Mouse (Mus musculus) midbrain, postnatal 0 days (tissue): Measurements from ENCODE around the gene Fat4. TPM values are rescaled to one million over a fixed set of nuclear protein-coding genes. Genes with fewer than 3 reads are reported as not detected.

ENCODE experiments used
- ATAC-seq: fragments of 200-750 bp; cut with Nextera tagmentation; 2 replicates; pipeline ENCODE4 v1.8.0; 2017; ENCODE audit warnings: moderate number of reproducible peaks, mild to moderate bottlenecking, moderate TSS enrichment, moderate library complexity; ENCODE audit not compliant: low FRiP score
- DNase-seq: peaks from one replicate; pipeline ENCODE4 v3.0.0-alpha.2; 2015; ENCODE audit warnings: low spot score
- H3K27ac ChIP-seq: fragments of 300-500 bp; sonication (generic); 2 replicates; pipeline ENCODE4 v1.5.1; 2014; ENCODE audit warnings: low read depth, mild to moderate bottlenecking, low read length, mixed read lengths
- H3K27me3 ChIP-seq: fragments of 300-500 bp; sonication (generic); 2 replicates; pipeline ENCODE4 v1.6.1; 2014; ENCODE audit warnings: low read length, control low read depth, mixed read lengths; ENCODE audit not compliant: insufficient read depth
- H3K36me3 ChIP-seq: fragments of 300-500 bp; sonication (generic); 2 replicates; pipeline ENCODE4 v1.6.1; 2014; ENCODE audit warnings: low read length, control low read depth, mixed read lengths; ENCODE audit not compliant: insufficient read depth
- H3K4me1 ChIP-seq: fragments of 300-500 bp; sonication (generic); 2 replicates; pipeline ENCODE4 v1.6.1; 2014; ENCODE audit warnings: mild to moderate bottlenecking, control low read depth, antibody characterized with exemption, low read length, mixed read lengths; ENCODE audit not compliant: insufficient read depth
- H3K4me2 ChIP-seq: fragments of 300-500 bp; sonication (generic); 2 replicates; pipeline ENCODE4 v1.6.1; 2014; ENCODE audit warnings: low read depth, mild to moderate bottlenecking, low read length, mixed read lengths; ENCODE audit not compliant: poor library complexity, severe bottlenecking
- H3K4me3 ChIP-seq: fragments of 300-500 bp; sonication (generic); 2 replicates; pipeline ENCODE4 v1.5.1; 2014; ENCODE audit warnings: low read depth, mild to moderate bottlenecking, low read length, moderate library complexity
- H3K9ac ChIP-seq: fragments of 300-500 bp; sonication (generic); replicated peaks from 2 replicates; pipeline ENCODE4 v1.6.1; 2014; ENCODE audit warnings: mild to moderate bottlenecking, low read length, moderate library complexity, mixed read lengths; ENCODE audit not compliant: poor library complexity, severe bottlenecking
- H3K9me3 ChIP-seq: fragments of 300-500 bp; sonication (generic); 2 replicates; pipeline ENCODE4 v1.6.1; 2016; ENCODE audit warnings: low read length, control low read depth
- CTCF ChIP-seq: IDR thresholded peaks from 2 replicates; pipeline ENCODE4 v1.5.1; 2016; ENCODE audit warnings: antibody characterized with exemption, mild to moderate bottlenecking
- WGBS: fragments of 180-500 bp; shearing (Covaris S2); extraction: QIAGEN DNeasy Blood & Tissue Kit; methylation state at CpG from one replicate; pipeline ENCODE4 v1.1.7; 2014; 5-methylcytosine and 5-hydroxymethylcytosine counted together
- polyA plus RNA-seq: library from polyadenylated mRNA; unstranded; fragments of >200 nt; fragmentation: Nextera tagmentation; extraction: Ambion mirVana; gene quantifications from 2 replicates; pipeline ENCODE4 v1.2.1, GENCODE M21; 2015
- total RNA-seq: library from RNA; depleted of rRNA; stranded (reverse); fragments of >200 nt; gene quantifications from 2 replicates; pipeline ENCODE4 v1.2.3, GENCODE M21; 2014

Fat4 gene
- total and polyA plus RNA-seq, 2 experiments from 2014 or later: 5.0 to 79.1 TPM

DNA sequence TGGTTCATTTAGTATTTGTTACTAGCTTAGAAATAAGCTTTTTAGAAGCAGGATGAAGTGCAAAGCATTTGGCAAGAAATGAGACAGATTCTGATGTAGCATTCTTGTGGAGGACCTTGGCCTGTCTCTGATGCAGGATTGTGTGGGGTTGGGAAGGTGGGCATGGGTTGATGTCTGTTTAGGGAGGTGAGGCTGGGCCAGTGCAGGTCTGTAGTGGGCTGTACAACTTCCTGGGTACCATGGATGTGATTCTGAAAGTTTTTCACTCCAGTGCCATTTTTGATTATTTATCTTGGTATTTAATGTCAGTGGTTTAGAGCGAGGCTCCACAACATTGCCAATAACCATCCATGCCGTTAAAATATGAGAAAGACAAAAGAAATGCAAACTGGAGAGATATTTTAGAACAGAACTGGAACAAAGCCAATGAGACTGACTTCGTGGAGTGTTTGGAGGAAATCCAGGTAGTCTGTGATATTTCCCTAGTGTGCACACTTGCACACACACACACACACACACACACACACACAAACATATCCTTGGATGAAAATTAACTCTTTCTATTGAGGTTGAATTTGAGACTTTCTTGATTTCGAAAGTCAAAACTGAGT is 41.4 kb downstream of the Fat4 start:
- Histone ChIP-seq H3K9me3 (no peaks in the 10 kb centered on the region), H3K4me3 (no peak overlapping the region), H3K27me3 (no peaks in the 10 kb centered on the region), H3K4me1 (no peaks in the 10 kb centered on the region), H3K36me3 (no peaks in the 10 kb centered on the region), H3K27ac (no peak overlapping the region), H3K9ac (no peak overlapping the region), H3K4me2 (no peak overlapping the region)
- DNase-seq (no peak), ATAC-seq (no peak)
- no peak for TF ChIP-seq CTCF
- WGBS: 67% methylated on average over 4 of the region's 4 CpGs

DNA sequence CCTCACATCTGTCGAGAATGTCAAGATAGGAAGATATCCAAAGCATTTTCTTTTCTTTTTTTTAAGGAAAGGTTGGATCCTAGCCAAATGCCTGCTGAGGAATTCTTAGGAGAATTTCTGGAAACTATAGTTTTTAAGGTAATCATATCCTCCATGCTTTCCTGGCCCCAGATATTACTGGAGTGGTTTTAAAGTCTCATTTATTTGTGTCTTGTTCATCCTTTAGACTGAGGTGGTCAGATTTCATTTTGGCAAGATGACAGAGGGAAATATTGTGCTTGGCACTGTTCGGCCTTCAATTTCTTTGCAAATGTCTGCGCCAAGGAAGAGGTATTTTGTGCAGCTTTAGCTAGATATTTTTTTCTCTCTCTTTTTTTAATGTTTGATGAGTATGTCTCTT is 42.0 kb downstream of the Fat4 start:
- H3K27ac ChIP-seq: no peak overlapping the region
- no peak for TF ChIP-seq CTCF
- H3K9me3 ChIP-seq: no peaks in the 10 kb centered on the region
- H3K36me3 ChIP-seq: no peaks in the 10 kb centered on the region
- H3K27me3 ChIP-seq: no peaks in the 10 kb centered on the region
- no peak overlapping the region for H3K9ac ChIP-seq
- 71% methylated on average over 3 of the region's 3 CpGs for WGBS
- ATAC-seq (no peak), DNase-seq (no peak)
- no peak overlapping the region for H3K4me2 ChIP-seq
- H3K4me3 ChIP-seq: no peak overlapping the region
- no peaks in the 10 kb centered on the region for H3K4me1 ChIP-seq

DNA sequence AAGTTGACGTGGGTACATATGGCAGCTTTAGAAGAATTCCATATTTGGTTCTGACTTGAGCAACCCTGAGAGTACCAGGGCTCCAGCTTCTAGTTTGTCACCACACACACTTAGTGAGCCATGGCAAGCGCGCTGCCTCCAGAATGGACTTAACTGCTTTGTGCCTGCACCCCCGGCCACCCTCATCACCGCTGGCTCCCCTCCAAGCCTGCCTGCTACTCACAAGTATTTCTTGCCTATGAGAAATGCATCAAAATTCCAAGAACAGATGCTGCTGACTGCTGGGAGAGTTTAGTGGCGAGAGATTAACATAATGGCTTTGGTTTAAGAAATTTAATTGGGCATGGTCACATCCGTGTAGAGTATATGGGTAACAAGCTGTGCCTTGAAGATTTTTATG is 48.0 kb downstream of the Fat4 start:
- Histone ChIP-seq H3K9ac (no peak overlapping the region), H3K9me3 (no peaks in the 10 kb centered on the region), H3K36me3 (no peaks in the 10 kb centered on the region), H3K4me2 (no peak overlapping the region), H3K27ac (no peak overlapping the region), H3K4me3 (no peak overlapping the region), H3K27me3 (no peaks in the 10 kb centered on the region), H3K4me1 (0 out of 2 replicates have a peak, but pooled peaks cover 2% of the 10 kb centered on the region)
- TF ChIP-seq CTCF: no peak
- no peak for ATAC-seq
- WGBS: 32% methylated on average over 7 of the region's 7 CpGs
- peak; percentile 58 for DNase-seq

DNA sequence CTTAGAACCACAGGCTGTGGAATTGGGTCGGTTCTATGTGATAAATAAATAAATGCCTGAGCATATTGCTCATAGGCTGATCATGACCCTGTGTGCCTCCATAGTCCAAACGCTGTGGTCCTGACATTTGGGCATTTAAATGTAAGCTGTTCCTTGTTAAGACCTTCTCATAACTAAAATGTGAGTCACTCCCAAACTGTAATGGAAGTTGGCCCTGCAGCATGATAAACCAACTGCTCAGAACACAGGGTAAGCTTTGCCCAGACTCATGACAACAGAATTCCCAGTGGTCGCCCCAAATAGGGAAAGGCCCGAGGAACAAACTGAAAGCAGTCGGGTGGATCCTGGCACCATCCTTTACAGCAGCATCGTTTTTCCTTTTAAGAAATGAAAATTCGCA is 49.7 kb downstream of the Fat4 start:
- no peak overlapping the region for H3K4me3 ChIP-seq
- no peaks in the 10 kb centered on the region for H3K27me3 ChIP-seq
- TF ChIP-seq CTCF: no peak
- WGBS: 89% methylated on average over 7 of the region's 7 CpGs
- 0 out of 2 replicates have a peak, but pooled peaks cover 2% of the 10 kb centered on the region for H3K4me1 ChIP-seq
- no peak overlapping the region for H3K4me2 ChIP-seq
- H3K27ac ChIP-seq: no peak overlapping the region
- ATAC-seq (no peak), DNase-seq (no peak)
- no peaks in the 10 kb centered on the region for H3K9me3 ChIP-seq
- H3K9ac ChIP-seq: no peak overlapping the region
- H3K36me3 ChIP-seq: no peaks in the 10 kb centered on the region

DNA sequence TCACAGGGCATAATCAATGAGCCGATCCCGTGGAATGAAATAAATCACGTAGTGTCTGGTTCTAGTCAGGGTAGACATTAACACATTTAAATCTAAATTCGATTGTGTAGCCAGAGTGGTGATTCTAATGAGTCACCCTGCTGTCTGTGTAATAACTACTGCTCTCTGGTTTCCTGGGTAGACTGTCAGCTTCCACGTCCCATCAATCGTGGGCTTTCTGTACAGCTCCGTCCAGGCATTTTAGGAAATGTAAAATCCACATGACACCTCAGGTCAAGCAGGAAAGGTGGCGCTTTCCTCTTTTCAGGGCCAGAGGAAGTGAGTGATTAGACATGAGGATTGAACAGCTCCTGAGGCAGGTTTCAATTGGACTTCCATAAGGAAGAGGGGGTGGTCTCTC is 50.4 kb downstream of the Fat4 start:
- Histone ChIP-seq H3K9me3 (no peaks in the 10 kb centered on the region), H3K4me2 (no peak overlapping the region), H3K27me3 (no peaks in the 10 kb centered on the region), H3K4me1 (0 out of 2 replicates have a peak, but pooled peaks cover 2% of the 10 kb centered on the region), H3K27ac (no peak overlapping the region), H3K36me3 (no peaks in the 10 kb centered on the region), H3K9ac (no peak overlapping the region), H3K4me3 (no peak overlapping the region)
- no peak for ATAC-seq
- 82% methylated on average over 8 of the region's 8 CpGs for WGBS
- TF ChIP-seq CTCF: no peak
- DNase-seq: no peak

DNA sequence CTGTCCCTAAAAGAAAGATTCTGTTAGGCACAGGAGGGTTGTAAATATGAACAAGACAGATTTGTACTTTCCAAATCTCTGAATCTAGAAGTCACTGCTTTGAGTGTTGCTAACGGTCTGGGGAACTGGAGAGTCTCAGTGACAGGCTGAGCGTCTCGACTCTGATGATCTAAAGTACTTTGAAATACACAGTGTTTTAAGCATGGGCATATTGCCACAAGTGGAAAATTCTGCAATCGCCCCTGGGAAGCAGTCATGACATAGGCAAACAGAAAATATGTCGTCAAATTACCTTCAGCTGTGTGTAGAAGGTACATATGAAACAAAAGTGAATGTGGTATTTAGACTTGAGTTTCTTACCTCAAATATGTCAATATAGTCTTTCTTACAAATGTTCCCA is 51.4 kb downstream of the Fat4 start:
- no peak for ATAC-seq
- Histone ChIP-seq H3K27me3 (no peaks in the 10 kb centered on the region), H3K9me3 (no peaks in the 10 kb centered on the region), H3K4me1 (0 out of 2 replicates have a peak, but pooled peaks cover 2% of the 10 kb centered on the region), H3K4me3 (no peak overlapping the region), H3K36me3 (no peaks in the 10 kb centered on the region), H3K9ac (no peak overlapping the region), H3K27ac (no peak overlapping the region), H3K4me2 (no peak overlapping the region)
- no peak for DNase-seq
- WGBS: 67% methylated on average over 5 of the region's 5 CpGs
- TF ChIP-seq CTCF: no peak
